Mouse (Mus musculus): ENCODE data around the gene Anks1.

- no peak for TF ChIP-seq CTCF (conservative IDR thresholded peaks at IDR 0.05; ENCODE audit: low read length)
- TF ChIP-seq POU5F1 (IDR thresholded peaks at IDR 0.05; ENCODE audit: borderline replicate concordance, low read length), result no peak
Observed at GRCm38 (mm10) chr17:28042299-28042771, 133.2 kb downstream of the Anks1 start.

All from E14TG2a.4 (cell line).